Mouse (Mus musculus): ENCODE data around the gene 6030452D12Rik.

The 6030452D12Rik gene

DNA sequence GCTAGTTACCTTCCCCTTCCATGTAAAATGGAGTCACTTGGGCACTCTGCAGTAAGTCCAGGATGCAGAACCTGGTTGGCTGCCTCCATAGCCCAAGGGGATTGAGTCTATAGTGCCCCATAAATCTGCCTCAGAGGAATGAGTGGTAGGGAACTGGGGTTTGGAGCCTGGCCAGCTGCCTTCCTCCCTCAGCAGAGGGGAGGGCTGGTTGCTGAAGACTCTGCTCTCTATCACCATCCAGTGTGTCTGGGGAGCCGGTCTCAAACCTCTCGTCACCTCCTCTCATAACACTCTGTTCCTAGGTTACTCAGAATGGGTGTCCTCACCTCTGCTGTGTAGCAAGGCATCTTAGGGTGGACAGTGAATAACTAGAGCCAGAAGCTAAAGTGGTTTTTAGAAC lies 16.3 kb downstream of the 6030452D12Rik start:
- DNase-seq (ENCODE audit: low spot score) = no peak

GRCm38 (mm10) chr8:106518763-106519162 lies 18.4 kb downstream of the 6030452D12Rik start:
- no peak for DNase-seq (ENCODE audit: low spot score)

DNA sequence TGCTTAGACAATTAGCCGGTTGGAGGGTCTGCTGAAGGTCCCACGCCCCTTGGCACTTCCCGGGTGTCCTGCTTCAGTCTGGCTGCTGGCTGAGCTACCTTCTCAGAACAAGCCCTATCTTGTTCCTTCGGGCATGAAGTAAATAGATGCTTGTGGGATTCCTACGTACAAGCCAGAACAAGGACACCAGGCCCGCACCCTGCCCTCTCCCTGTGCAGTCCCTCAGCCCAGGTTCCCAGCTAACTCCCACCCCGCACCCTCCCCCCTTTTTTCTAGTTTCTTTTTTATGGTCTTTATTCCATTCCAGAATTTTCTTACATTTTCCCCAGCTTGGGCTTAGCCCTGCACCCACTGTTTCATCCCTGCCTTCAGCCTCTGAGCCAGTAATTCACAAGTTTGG lies 20.3 kb downstream of the 6030452D12Rik start:
- DNase-seq (ENCODE audit: low spot score) = no peak

GRCm38 (mm10) chr8:106521845-106522244 lies 21.5 kb downstream of the 6030452D12Rik start:
- DNase-seq (ENCODE audit: low spot score) = no peak

GRCm38 (mm10) chr8:106526725-106527124 lies 26.4 kb downstream of the 6030452D12Rik start:
- no peak for DNase-seq (ENCODE audit: low spot score)

DNA sequence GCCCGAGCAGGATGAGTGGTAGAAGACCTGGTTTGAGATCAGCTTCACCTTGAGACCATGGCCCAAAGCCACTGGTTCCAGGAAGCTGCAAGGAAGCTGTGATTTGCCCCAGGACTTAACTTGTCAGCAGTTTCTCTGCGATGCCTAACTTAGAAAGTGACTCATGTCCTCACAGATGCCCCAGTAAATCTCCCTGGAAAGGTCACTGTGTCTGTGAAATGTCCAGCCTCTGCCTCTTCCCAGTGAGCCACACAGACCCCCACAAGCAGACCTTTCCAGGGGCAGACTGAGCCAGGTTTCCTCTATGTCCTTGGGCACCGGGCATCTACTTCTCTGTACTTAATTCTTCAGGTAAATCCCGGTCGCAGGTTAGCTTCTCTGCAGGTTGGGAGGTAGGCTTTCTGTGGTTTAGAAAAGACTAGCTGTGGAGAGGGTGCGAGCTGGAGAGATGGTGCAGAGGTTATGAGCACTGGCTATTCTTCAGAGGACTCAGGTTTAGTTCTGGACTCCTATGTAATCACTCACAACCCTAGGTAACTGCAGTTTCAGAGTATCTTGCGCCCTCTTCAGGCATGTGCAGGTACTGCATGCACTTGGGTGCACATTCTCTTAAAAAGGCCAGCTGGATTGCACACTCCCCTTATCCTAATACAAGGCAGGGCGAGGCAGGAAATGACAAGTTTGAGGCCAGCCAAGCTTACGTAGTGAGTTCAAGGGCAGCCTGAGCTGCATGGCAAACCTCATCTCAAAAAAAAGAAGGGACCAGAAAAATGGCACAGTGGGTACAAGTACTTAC lies 27.1 kb downstream of the 6030452D12Rik start:
- DNase-seq (ENCODE audit: low spot score) = no peak

DNA sequence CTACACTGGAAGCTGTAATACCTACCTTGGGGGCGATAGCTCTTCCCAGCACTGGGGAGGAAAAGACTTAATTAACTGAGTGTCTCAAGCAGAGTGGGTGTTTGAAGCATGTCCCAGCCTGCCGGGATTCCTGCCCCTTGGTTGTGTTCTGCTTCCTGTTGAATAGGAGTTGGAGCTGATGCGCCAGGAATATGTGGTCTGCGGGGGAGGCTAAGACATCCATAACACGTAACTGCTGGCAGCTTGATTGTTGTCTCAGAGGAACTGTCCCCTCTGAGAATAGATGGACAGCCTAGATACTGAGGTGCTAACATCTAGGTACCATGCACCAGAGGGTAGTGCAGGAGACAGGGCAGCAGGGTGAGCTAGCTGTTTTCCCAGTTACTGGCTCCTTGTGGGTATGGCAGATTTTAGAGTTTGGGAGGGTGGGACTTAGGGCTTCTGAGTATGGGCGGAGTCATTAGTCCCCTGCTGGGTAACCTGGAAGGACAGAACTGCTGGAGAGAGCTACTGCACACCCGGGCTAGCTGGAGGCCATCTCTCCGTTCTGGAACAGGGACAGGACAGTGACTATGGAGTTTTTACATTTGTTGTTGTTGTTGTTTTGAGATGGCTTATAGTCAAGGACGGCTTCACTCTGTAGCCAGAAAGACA lies 28.4 kb downstream of the 6030452D12Rik start:
- no peak for DNase-seq (ENCODE audit: low spot score)

- no peak for DNase-seq (ENCODE audit: low spot score)
These were observed 29.7 kb downstream of the 6030452D12Rik start for GRCm38 (mm10) chr8:106529885-106530482.

DNA sequence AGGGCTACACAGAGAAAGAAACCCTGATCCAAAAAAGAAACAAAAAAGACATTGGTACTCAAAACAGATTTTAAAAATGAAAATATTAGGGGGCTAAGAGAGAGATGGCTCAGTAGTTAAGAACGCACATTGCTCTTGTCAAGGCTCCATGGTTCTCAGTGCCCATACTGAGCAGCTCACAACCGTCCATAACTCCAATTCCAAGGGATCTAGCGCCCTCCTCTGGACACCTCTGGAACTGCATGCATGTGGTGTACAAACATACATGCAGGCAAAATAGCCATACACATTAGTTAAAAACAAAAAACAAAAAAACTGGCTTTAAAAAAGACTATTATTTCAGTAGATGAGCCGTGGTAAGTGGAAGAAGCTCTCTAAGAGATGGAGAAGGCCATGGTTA lies 30.2 kb downstream of the 6030452D12Rik start:
- DNase-seq (ENCODE audit: low spot score) = no peak

- DNase-seq (ENCODE audit: low spot score) = no peak
These were observed 33.4 kb downstream of the 6030452D12Rik start for GRCm38 (mm10) chr8:106533709-106534108.

GRCm38 (mm10) chr8:106534449-106534848 lies 34.1 kb downstream of the 6030452D12Rik start:
- peak; percentile 20 for DNase-seq (ENCODE audit: low spot score)

GRCm38 (mm10) chr8:106535448-106535847 lies 35.1 kb downstream of the 6030452D12Rik start:
- no peak for DNase-seq (ENCODE audit: low spot score)

DNA sequence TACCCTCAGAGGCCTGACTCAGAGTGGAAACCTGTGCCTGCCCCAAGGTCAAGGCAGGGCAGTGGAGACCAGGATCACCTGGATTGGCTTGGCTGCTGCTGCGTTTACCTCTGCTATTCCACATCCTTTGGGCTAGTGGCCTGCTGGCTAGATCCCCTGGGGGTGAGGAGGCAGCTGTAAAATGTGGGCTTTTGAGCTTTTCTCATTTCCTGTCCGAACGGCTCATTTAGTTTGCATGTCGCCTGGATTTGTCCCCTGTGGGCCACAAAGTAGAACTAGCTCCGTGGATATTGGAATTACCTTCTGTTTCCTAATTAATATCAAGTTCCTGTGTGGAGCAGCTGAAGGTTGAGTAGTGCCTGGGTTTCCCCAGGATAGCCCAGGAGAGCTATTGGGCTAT lies 38.9 kb downstream of the 6030452D12Rik start:
- no peak for DNase-seq (ENCODE audit: low spot score)

- DNase-seq (ENCODE audit: low spot score) = no peak
These were observed 40.7 kb downstream of the 6030452D12Rik start for GRCm38 (mm10) chr8:106541002-106541401.

GRCm38 (mm10) chr8:106543043-106543442 lies 42.7 kb downstream of the 6030452D12Rik start:
- DNase-seq (ENCODE audit: low spot score) = no peak

DNA sequence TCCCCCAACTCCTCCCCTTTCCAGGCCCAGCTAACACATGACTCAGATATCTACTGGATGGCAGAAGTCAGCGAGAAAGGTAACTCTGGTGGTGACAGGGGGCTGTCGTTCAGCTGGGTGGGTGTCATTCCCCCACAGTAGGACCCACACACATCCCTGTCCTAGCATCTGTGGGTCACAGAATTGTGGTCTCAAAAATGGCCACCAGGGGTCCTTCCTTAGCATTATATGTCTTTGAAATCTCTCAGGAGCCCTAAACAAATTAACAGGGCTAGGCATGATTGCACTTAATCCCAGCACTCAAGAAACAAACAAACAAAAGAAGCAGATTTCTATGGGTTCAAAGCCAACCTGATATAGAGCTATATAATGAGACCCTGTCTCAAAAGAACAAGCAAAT lies 44.8 kb downstream of the 6030452D12Rik start:
- DNase-seq (ENCODE audit: low spot score) = no peak

DNA sequence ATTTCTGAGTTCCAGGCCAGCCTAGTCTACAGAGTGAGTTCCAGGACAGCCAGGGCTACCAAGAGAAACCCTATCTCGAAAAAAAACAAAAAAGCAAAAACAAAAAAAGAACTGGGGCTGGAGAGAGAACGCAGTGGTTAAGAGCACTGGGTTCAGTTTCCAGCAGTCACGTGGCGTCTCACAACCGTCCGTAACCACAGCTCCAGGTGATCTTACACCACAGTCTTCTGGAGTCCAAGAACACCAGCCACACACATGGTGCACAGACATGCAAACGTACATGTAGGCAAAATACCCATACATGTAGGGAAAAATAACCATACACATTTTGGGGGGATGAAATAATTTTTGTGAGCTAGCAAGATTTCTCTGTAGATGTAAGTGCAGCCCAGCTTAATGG lies 46.4 kb downstream of the 6030452D12Rik start:
- no peak for DNase-seq (ENCODE audit: low spot score)

DNA sequence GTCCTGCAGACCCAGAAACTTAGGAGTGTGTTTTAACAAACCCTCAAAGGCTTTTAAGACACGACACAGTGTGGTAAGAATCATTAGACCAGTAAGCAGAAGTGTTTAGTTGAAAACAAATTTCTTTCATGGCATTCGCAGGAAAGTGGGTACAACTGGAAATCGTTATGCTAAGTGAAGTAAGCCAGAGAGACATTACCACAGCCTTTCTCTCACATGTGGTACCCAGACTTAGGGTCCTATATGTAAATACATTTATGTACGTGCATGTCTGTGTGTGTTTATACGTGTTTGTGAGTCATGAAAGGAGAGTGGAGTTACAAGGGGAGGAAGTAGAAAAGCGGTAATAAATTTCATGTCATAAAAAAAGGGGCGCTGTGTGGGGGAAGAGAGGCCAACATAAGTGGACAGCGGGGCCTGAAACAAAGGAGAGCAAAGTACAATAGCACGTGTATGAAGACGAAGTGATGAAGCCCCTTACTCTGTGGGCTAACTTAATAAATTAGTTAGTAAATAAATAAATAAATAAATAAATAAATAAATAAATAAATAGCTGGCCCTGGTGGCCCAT lies 48.1 kb downstream of the 6030452D12Rik start:
- no peak for DNase-seq (ENCODE audit: low spot score)

GRCm38 (mm10) chr8:106550906-106551305 lies 50.6 kb downstream of the 6030452D12Rik start:
- DNase-seq (ENCODE audit: low spot score) = no peak

- no peak for DNase-seq (ENCODE audit: low spot score)
These were observed 53.7 kb downstream of the 6030452D12Rik start for GRCm38 (mm10) chr8:106554011-106554410.

- no peak for DNase-seq (ENCODE audit: low spot score)
These were observed 55.8 kb downstream of the 6030452D12Rik start for GRCm38 (mm10) chr8:106556068-106556645.

Measured in layer of hippocampus, adult 9-10 months (tissue).